Mouse (Mus musculus): ENCODE measurements around the gene Fggy. TPM values are rescaled to one million over a fixed set of nuclear protein-coding genes. Genes with fewer than 3 reads are reported as not detected.

The Fggy gene
- polyA plus RNA-seq, 1 experiment from 2014 or later = 10.4 TPM

- no peak for ATAC-seq
- H3K4me1 ChIP-seq = no peaks in the 10 kb centered on the region
- no peaks in the 10 kb centered on the region for H3K36me3 ChIP-seq
- no peaks in the 10 kb centered on the region for H3K9me3 ChIP-seq (replicated peaks)
- no peaks in the 10 kb centered on the region for H3K27me3 ChIP-seq (replicated peaks)
- H3K4me2 ChIP-seq = no peak overlapping the region
- WGBS (ENCODE audit: insufficient replicate concordance) = 66% methylated on average over 1 of the region's 1 CpGs
- H3K4me3 ChIP-seq = no peak overlapping the region
- no peak overlapping the region for H3K9ac ChIP-seq
- H3K27ac ChIP-seq = no peak overlapping the region
These were observed 390.6 kb downstream of the Fggy start for GRCm38 (mm10) chr4:95947896-95948295.

DNA sequence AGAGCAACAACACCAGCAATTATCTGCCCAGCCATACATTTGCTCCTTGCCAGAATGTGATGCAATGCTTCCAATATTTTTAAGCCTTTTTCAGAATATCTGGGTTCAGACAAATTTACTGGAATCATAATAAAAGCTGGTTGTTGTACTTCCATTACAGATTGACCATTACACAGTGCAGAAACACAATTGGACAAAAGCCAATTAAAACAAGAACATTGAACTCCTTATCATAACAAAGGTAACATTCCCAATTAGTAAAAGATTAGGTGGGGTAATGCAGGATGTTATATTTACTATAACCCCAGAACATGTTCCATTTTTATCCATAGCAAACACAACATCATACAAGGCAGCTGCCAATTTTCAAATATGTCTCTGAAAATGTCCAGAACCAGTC lies 396.0 kb downstream of the Fggy start:
- H3K9me3 ChIP-seq (replicated peaks) = no peaks in the 10 kb centered on the region
- H3K4me3 ChIP-seq = no peak overlapping the region
- H3K4me1 ChIP-seq = no peaks in the 10 kb centered on the region
- no peak overlapping the region for H3K9ac ChIP-seq
- H3K4me2 ChIP-seq = no peak overlapping the region
- no peak overlapping the region for H3K27ac ChIP-seq
- H3K27me3 ChIP-seq (replicated peaks) = no peaks in the 10 kb centered on the region
- H3K36me3 ChIP-seq = no peaks in the 10 kb centered on the region
- ATAC-seq = no peak

GRCm38 (mm10) chr4:95966928-95967724 lies 409.8 kb downstream of the Fggy start, which contains the start of gene Hook1:
Gene Hook1 (plus strand): TSS chr4:95967240.
- H3K4me2 ChIP-seq = peak within 1 kb of the TSS; percentile 72
- H3K4me1 ChIP-seq = peaks cover 5% of the 10 kb centered on the region
- no peaks in the 10 kb centered on the region for H3K9me3 ChIP-seq (replicated peaks)
- 1% methylated on average over 82 of the region's 82 CpGs for WGBS (ENCODE audit: insufficient replicate concordance)
- no peak within 1 kb of the TSS for H3K27ac ChIP-seq
- peaks cover 12% of the 10 kb centered on the region for H3K27me3 ChIP-seq (replicated peaks)
- H3K9ac ChIP-seq = peak within 1 kb of the TSS; percentile 53
- no peaks in the 10 kb centered on the region for H3K36me3 ChIP-seq
- H3K4me3 ChIP-seq = peak within 1 kb of the TSS; percentile 60
- ATAC-seq = peak; percentile 98

Measured in liver, embryonic 12.5 days (tissue).